In the genomic region with DNA sequence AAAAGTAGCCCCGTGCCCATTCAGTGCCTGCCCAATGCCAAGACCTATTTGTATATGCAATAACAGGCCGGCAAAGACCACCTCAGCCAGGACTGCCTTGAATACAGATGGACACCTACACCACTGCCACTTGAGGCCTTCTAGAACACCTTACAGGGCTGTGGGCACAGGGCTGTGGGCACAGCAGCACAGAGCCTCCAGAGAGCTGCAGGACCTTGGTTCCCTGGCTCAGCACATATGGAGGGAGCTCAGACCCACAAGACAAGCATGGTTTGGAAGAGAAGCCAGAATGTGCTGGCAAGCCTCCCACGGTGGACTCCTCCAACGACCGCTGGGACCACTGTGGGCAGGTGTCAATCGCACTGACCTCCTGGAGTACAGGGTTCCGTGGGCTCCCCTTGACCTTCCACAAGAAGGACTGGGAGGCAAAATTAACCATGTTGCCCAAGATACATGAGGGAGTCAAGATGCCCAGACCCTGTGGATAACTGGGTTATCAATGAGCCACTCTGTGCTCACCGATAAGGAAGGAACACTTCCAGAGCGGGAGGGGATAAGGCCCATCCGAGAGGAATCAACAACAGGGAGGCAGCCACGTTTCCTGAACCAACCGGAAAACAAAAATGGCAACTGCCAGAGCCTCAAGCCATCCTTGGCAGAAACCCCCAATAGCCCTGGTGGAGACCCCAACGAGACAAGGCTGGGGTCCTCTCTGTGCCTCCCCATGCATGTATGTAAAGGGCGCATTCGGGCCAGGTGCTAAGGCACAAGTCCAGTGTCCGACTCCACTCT, we compare ENCODE assay signal across 9 mouse cellular contexts. TPM values are rescaled to one million over a fixed set of nuclear protein-coding genes. Genes with fewer than 3 reads are reported as not detected.
DNase-seq lines count a peak whose midpoint lies in the region; ATAC-seq and TF ChIP-seq lines count a peak whose summit lies in the region.
"Had no signal": no experiment of that assay in that cellular context is flagged by ENCODE, and none has a peak within 500 bp of the region (broad histone marks: within the 10 kb centered on the region; RNA-seq: fewer than 3 reads in every experiment).

No protein-coding gene starts in this region.

- no peak for ATAC-seq in limb, embryonic 15.5 days (ENCODE audit: insufficient number of reproducible peaks, low FRiP score, low TSS enrichment, low read depth)
- no peak for ATAC-seq in stomach, postnatal 0 days (ENCODE audit: low FRiP score, low TSS enrichment)

- DNase-seq in heart, embryonic 10.5 days (ENCODE audit: low spot score), result no peak
- DNase-seq in heart, postnatal 25 days (ENCODE audit: low spot score), result no peak
- peak; percentile 41 for DNase-seq in testis, postnatal 14 days (ENCODE audit: low spot score)
- no peak for DNase-seq in testis, postnatal 10 days (ENCODE audit: low spot score)
- DNase-seq in stomach, postnatal 0 days (ENCODE audit: low spot score), result no peak
- DNase-seq in left cerebral cortex, adult 8-10 months (ENCODE audit: low spot score in 2 of 2), result no peak
- DNase-seq in spleen, postnatal 10 days (ENCODE audit: low spot score in 2 of 2), result no peak

- H3K4me3 ChIP-seq in heart, embryonic 10.5 days, result peak overlapping the region; percentile 86
- H3K4me3 ChIP-seq in limb, embryonic 15.5 days, result no peak overlapping the region
- no peak overlapping the region for H3K4me3 ChIP-seq in stomach, postnatal 0 days (ENCODE audit: low read depth, low read length)

- H3K27me3 ChIP-seq in heart, embryonic 10.5 days (ENCODE audit: insufficient read depth, poor library complexity, severe bottlenecking), result no peaks in the 10 kb centered on the region
- H3K27me3 ChIP-seq in limb, embryonic 15.5 days, result no peaks in the 10 kb centered on the region
- no peaks in the 10 kb centered on the region for H3K27me3 ChIP-seq in stomach, postnatal 0 days (ENCODE audit: control insufficient read depth, insufficient read depth, low read length)

- no peak for TF ChIP-seq CTCF in stomach, postnatal 0 days (IDR thresholded peaks at IDR 0.05; ENCODE audit: low read depth)

- H3K27ac ChIP-seq in heart, embryonic 10.5 days, result peak overlapping the region; percentile 25
- H3K27ac ChIP-seq in limb, embryonic 15.5 days, result no peak overlapping the region
- no peak overlapping the region for H3K27ac ChIP-seq in stomach, postnatal 0 days (replicated peaks)

- intact Hi-C loops in heart, postnatal 25 days (cut with DNase I), result loop anchor here (5.0 kb wide), 1 partner anchor 34 kb away; no protein-coding TSS in a partner anchor

- H3K36me3 ChIP-seq in heart, embryonic 10.5 days, result no peaks in the 10 kb centered on the region
- no peaks in the 10 kb centered on the region for H3K36me3 ChIP-seq in limb, embryonic 15.5 days
- H3K36me3 ChIP-seq in stomach, postnatal 0 days (ENCODE audit: control insufficient read depth, insufficient read depth, low read length), result no peaks in the 10 kb centered on the region

- peaks cover 95% of the 10 kb centered on the region for H3K4me1 ChIP-seq in heart, embryonic 10.5 days
- peaks cover 57% of the 10 kb centered on the region for H3K4me1 ChIP-seq in limb, embryonic 15.5 days
- peaks cover 7% of the 10 kb centered on the region for H3K4me1 ChIP-seq in stomach, postnatal 0 days (replicated peaks; ENCODE audit: control insufficient read depth, insufficient read depth)

- WGBS in heart, embryonic 10.5 days, result 54% methylated on average over 16 of the region's 16 CpGs
- WGBS in limb, embryonic 15.5 days, result 86% methylated on average over 16 of the region's 16 CpGs
- WGBS in stomach, postnatal 0 days, result 80% methylated on average over 16 of the region's 16 CpGs

- no peak overlapping the region for H3K9ac ChIP-seq in limb, embryonic 15.5 days
- H3K9ac ChIP-seq in stomach, postnatal 0 days (ENCODE audit: low read length), result 0 out of 2 replicates have a peak overlapping the region, but pooled peaks have one; percentile 8

- H3K9me3 ChIP-seq in heart, embryonic 10.5 days, result no peaks in the 10 kb centered on the region
- H3K9me3 ChIP-seq in limb, embryonic 15.5 days, result no peaks in the 10 kb centered on the region
- H3K9me3 ChIP-seq in stomach, postnatal 0 days (ENCODE audit: control insufficient read depth, low read length), result no peaks in the 10 kb centered on the region

- TF ChIP-seq EP300 in stomach, postnatal 0 days (optimal IDR thresholded peaks at IDR 0.05), result no peak

- 0 out of 2 replicates have a peak overlapping the region, but pooled peaks have one; percentile 96 for H3K4me2 ChIP-seq in limb, embryonic 15.5 days
- H3K4me2 ChIP-seq in stomach, postnatal 0 days (replicated peaks; ENCODE audit: low read depth), result peak overlapping the region; percentile 81

RNA-seq across cellular contexts. Expression of a gene that starts 3.7 kb away (rescaled TPM):
- 5.7 and 6.7 TPM in 2 replicates for polyA plus RNA-seq in heart, embryonic 10.5 days (2016; fragmentation: Nextera tagmentation; extraction: Ambion mirVana)
- 10 to 100 TPM; 36.4 to 40.9 TPM for total RNA-seq in heart, postnatal 25 days (2021)
- polyA plus RNA-seq in limb, embryonic 15.5 days (2015; fragmentation: Nextera tagmentation; extraction: Ambion mirVana), result 4.2 and 4.7 TPM in 2 replicates
- 6.7 and 7.0 TPM in 2 replicates for polyA plus RNA-seq in stomach, postnatal 0 days (2015; fragmentation: Nextera tagmentation; extraction: Ambion mirVana)
- 10 to 100 TPM; 71.7 to 85.8 (median 80.1) TPM for total RNA-seq in left cerebral cortex, adult 8-10 months (2022)

RNA-seq across cellular contexts. Expression of a gene that starts 34.5 kb away (rescaled TPM):
- polyA plus RNA-seq in heart, embryonic 10.5 days (2016; fragmentation: Nextera tagmentation; extraction: Ambion mirVana), result 0.28 and 0.64 TPM in 2 replicates
- total RNA-seq in heart, postnatal 25 days (2021), result 1 to 10 TPM in 1 of 2 experiments, under 1 TPM in 1; 0.95 to 1.7 TPM
- polyA plus RNA-seq in limb, embryonic 15.5 days (2015; fragmentation: Nextera tagmentation; extraction: Ambion mirVana), result 0.97 and 1.4 TPM in 2 replicates
- 0.23 and 0.24 TPM in 2 replicates for polyA plus RNA-seq in stomach, postnatal 0 days (2015; fragmentation: Nextera tagmentation; extraction: Ambion mirVana)
- total RNA-seq in left cerebral cortex, adult 8-10 months (2022), result 10 to 100 TPM in 3 of 4 experiments, 1 to 10 TPM in 1; 9.4 to 11.2 (median 10.7) TPM
- total RNA-seq: granulocyte monocyte progenitor cell, adult 5-6 weeks had no signal
